Mouse (Mus musculus) ES-Bruce4 (cell line): ENCODE measurements at regions not wholly inside any gene's neighbourhood (a gene's known extent, or its start where the extent isn't known, plus 50 kb on each side); places are given as distances from the start of the nearest gene placed in this dataset.

Source experiments
- H3K27ac ChIP-seq: 2 replicates; pipeline ENCODE4 v1.5.1; 2012; ENCODE audit warnings: low read length, inconsistent platforms; ENCODE audit not compliant: insufficient read depth
- H3K27me3 ChIP-seq: 2 replicates; pipeline ENCODE4 v1.6.1; 2012; ENCODE audit warnings: mild to moderate bottlenecking, low read length, inconsistent platforms; ENCODE audit not compliant: control insufficient read depth, poor library complexity, insufficient read depth, severe bottlenecking
- H3K36me3 ChIP-seq: 2 replicates; pipeline ENCODE4 v1.6.1; 2012; ENCODE audit warnings: inconsistent platforms, mild to moderate bottlenecking, low read length, moderate library complexity; ENCODE audit not compliant: control insufficient read depth, poor library complexity, insufficient read depth, severe bottlenecking
- H3K4me1 ChIP-seq: one replicate; pipeline ENCODE4 v1.8.1; 2011; ENCODE audit warnings: low read length; ENCODE audit not compliant: control insufficient read depth, insufficient read depth
- H3K4me3 ChIP-seq: 2 replicates; pipeline ENCODE4 v1.5.1; 2011; ENCODE audit warnings: low read depth, mild to moderate bottlenecking, low read length
- H3K9ac ChIP-seq: 2 replicates; pipeline ENCODE4 v1.6.1; 2012; ENCODE audit warnings: low read depth, mild to moderate bottlenecking, inconsistent platforms; ENCODE audit not compliant: poor library complexity, severe bottlenecking
- H3K9me3 ChIP-seq: replicated peaks from 2 replicates; pipeline ENCODE4 v1.6.1; 2012; ENCODE audit warnings: mild to moderate bottlenecking, low read length, inconsistent platforms; ENCODE audit not compliant: control insufficient read depth, poor library complexity, insufficient read depth, severe bottlenecking
- CTCF ChIP-seq: IDR thresholded peaks from one replicate; pipeline ENCODE4 v1.8.1; 2011; ENCODE audit warnings: low read depth, low read length
- EP300 ChIP-seq: IDR thresholded peaks from 2 replicates; pipeline ENCODE4 v1.6.1; 2011; ENCODE audit warnings: low read depth, low read length; ENCODE audit not compliant: insufficient read depth
- POLR2A ChIP-seq: IDR thresholded peaks from one replicate; pipeline ENCODE4 v1.8.1; 2011; ENCODE audit warnings: low read length; ENCODE audit not compliant: insufficient read depth

DNA sequence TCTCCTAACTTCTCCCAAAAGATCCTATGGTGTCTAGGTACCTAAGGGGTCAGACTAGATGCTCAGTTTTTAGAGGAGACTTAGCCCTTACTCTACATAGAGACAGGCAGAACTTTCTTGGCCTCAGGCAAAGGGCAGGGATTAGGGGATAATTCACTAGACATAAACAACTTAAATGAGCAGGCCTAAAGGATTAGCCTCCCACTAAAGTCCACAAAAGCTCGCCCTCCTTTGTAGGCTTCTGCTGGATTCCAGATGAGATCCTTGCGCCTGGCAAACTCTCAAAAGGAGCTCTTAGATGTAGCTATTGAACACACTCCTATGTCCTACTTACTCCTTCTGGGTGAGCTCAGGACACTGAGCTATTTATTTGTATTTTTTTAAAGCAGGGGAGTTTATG, 509.9 kb upstream of the Plxna2 start:
- TF ChIP-seq CTCF (no peak), POLR2A (no peak), EP300 (no peak)
- Histone ChIP-seq H3K4me3 (no peak overlapping the region), H3K9ac (no peak overlapping the region), H3K27me3 (no peaks in the 10 kb centered on the region; the same call in 1 of the 2 replicates), H3K27ac (no peak overlapping the region), H3K36me3 (no peaks in the 10 kb centered on the region), H3K9me3 (no peaks in the 10 kb centered on the region), H3K4me1 (no peaks in the 10 kb centered on the region)

- TF ChIP-seq EP300 (no peak), POLR2A (no peak), CTCF (no peak)
- Histone ChIP-seq H3K36me3 (no peaks in the 10 kb centered on the region), H3K27me3 (no peaks in the 10 kb centered on the region; the same call in 1 of the 2 replicates), H3K4me3 (no peak overlapping the region), H3K9me3 (no peaks in the 10 kb centered on the region), H3K27ac (no peak overlapping the region), H3K9ac (no peak overlapping the region), H3K4me1 (no peaks in the 10 kb centered on the region)
Measured at GRCm38 (mm10) chr1:194107271-194107938, 510.6 kb upstream of the Plxna2 start.

DNA sequence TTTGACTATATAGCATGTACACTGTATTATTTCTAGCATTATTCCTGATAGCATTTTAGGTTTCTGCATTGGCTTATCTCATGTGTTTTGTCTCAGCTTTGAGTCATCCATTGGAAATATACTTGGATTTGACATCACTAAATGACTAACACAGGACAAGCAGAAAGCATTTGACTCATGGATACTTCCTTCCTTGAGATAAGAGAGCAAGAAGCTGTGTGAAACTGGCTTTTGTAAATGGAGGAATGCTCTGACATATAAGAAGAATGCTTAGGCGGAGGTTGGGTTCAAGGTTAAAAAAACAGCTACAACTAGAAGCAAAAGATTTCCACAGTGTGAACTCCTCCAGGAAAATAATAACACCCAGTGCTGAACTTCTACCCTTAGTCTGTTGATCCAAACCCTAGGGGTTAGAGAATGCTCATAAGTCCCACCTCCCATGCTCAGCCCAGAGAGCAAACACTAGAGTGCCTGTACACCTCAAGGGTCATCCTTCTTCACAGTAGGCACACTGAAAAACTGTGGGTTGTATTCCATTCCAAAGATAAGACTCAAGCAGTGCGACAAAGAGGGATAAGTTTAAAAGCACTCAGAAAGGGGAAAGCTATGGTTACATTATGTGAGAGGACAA, 528.0 kb upstream of the Plxna2 start:
- H3K4me3 ChIP-seq: no peak overlapping the region
- H3K27me3 ChIP-seq: no peaks in the 10 kb centered on the region
- no peaks in the 10 kb centered on the region for H3K4me1 ChIP-seq
- no peaks in the 10 kb centered on the region for H3K36me3 ChIP-seq
- no peak overlapping the region for H3K27ac ChIP-seq
- no peaks in the 10 kb centered on the region for H3K9me3 ChIP-seq
- TF ChIP-seq CTCF: no peak
- no peak for TF ChIP-seq POLR2A
- TF ChIP-seq EP300: no peak
- no peak overlapping the region for H3K9ac ChIP-seq

DNA sequence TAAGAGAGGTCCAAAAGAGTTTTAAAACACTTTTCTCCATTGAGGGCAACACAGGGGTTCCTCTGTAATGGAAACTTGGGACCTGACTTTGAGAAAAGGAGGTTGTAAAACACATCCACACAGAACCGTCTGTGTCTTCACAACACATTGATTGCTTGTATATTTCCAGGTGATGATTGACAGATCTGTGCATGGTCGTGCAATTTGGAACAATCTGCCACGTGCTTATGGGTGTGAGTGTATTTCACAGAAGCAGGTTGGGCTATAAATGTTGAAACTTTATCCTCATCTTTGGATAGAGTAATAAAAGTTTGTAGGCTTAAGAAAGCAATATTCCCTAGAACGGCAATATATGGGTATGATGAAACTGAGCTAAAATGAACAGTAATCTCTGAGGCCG, 559.5 kb upstream of the Plxna2 start:
- no peak for TF ChIP-seq POLR2A
- no peak for TF ChIP-seq EP300
- TF ChIP-seq CTCF: no peak
- H3K9ac ChIP-seq: no peak overlapping the region
- H3K9me3 ChIP-seq: no peaks in the 10 kb centered on the region
- H3K4me1 ChIP-seq: no peaks in the 10 kb centered on the region
- no peaks in the 10 kb centered on the region for H3K36me3 ChIP-seq
- H3K27me3 ChIP-seq: no peaks in the 10 kb centered on the region
- H3K4me3 ChIP-seq: no peak overlapping the region
- H3K27ac ChIP-seq: no peak overlapping the region

DNA sequence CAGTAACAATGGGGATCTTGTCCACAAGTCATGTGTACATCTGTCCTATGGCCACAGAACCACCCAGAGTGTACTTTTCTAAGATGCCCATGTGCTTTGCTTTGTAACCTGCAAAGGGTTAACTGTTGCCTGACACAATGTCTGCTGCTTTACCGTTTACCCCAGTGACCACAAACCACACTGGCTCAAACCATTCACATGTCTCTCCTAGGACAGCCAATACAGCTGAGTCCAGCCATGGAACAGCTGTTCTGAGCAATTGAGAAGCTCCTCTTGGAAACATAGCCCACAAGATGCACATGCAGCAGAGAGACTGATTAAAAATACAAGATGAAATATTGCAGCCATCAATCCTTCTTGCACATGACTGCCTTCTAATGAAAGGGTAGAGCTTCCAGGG, 561.5 kb upstream of the Plxna2 start:
- no peaks in the 10 kb centered on the region for H3K27me3 ChIP-seq
- H3K4me1 ChIP-seq: no peaks in the 10 kb centered on the region
- H3K27ac ChIP-seq: no peak overlapping the region
- H3K4me3 ChIP-seq: no peak overlapping the region
- H3K36me3 ChIP-seq: no peaks in the 10 kb centered on the region
- H3K9ac ChIP-seq: no peak overlapping the region
- no peak for TF ChIP-seq EP300
- no peak for TF ChIP-seq POLR2A
- no peak for TF ChIP-seq CTCF
- no peaks in the 10 kb centered on the region for H3K9me3 ChIP-seq

GRCm38 (mm10) chr1:194049746-194050351, 568.2 kb upstream of the Plxna2 start:
- Histone ChIP-seq H3K9me3 (no peaks in the 10 kb centered on the region), H3K4me1 (no peaks in the 10 kb centered on the region), H3K27me3 (no peaks in the 10 kb centered on the region), H3K36me3 (no peaks in the 10 kb centered on the region), H3K9ac (no peak overlapping the region), H3K27ac (no peak overlapping the region), H3K4me3 (no peak overlapping the region)
- TF ChIP-seq EP300 (no peak), CTCF (no peak), POLR2A (no peak)
